Mouse (Mus musculus) embryonic facial prominence, embryonic 12.5 days (tissue): ENCODE data around the gene Spns1. TPM values are rescaled to one million over a fixed set of nuclear protein-coding genes. Genes with fewer than 3 reads are reported as not detected.
A peak's percentile ranks its signal among the peaks of the same experiment; 100 is the strongest.
"Not testable (repeated sequence)": the region's sequence is repeated elsewhere in the genome, so short reads cannot be mapped to it uniquely, and the experiment has no call there.

Experiments
- ATAC-seq: fragments of 200-750 bp; cut with Nextera tagmentation; 2 replicates; pipeline ENCODE4 v1.8.0; 2017; ENCODE audit not compliant: insufficient number of reproducible peaks, insufficient read depth, low FRiP score, low TSS enrichment
- H3K27ac ChIP-seq: fragments of 300-500 bp; sonication (generic); 2 replicates; pipeline ENCODE4 v1.5.1; 2016; ENCODE audit warnings: mild to moderate bottlenecking
- H3K27me3 ChIP-seq: fragments of 300-500 bp; sonication (generic); 2 replicates; pipeline ENCODE4 v1.6.1; 2016; ENCODE audit warnings: mild to moderate bottlenecking, moderate library complexity
- H3K36me3 ChIP-seq: fragments of 300-500 bp; sonication (generic); 2 replicates; pipeline ENCODE4 v1.6.1; 2016; ENCODE audit warnings: mild to moderate bottlenecking
- H3K4me1 ChIP-seq: fragments of 300-500 bp; sonication (generic); 2 replicates; pipeline ENCODE4 v1.6.1; 2016
- H3K4me2 ChIP-seq: fragments of 300-500 bp; sonication (generic); replicated peaks from 2 replicates; pipeline ENCODE4 v1.6.1; 2016; ENCODE audit warnings: mild to moderate bottlenecking, moderate library complexity
- H3K4me3 ChIP-seq: fragments of 300-500 bp; sonication (generic); 2 replicates; pipeline ENCODE4 v1.5.1; 2016; ENCODE audit warnings: mild to moderate bottlenecking
- H3K9ac ChIP-seq: fragments of 300-500 bp; sonication (generic); 2 replicates; pipeline ENCODE4 v1.6.1; 2016; ENCODE audit warnings: mild to moderate bottlenecking, moderate library complexity
- H3K9me3 ChIP-seq: fragments of 300-500 bp; sonication (generic); 2 replicates; pipeline ENCODE4 v1.6.1; 2016; ENCODE audit warnings: mild to moderate bottlenecking, moderate library complexity
- WGBS: fragments of 180-500 bp; shearing (Covaris S2); methylation state at CpG from one replicate; pipeline ENCODE4 v1.1.7; 2016; 5-methylcytosine and 5-hydroxymethylcytosine counted together
- polyA plus RNA-seq: library from polyadenylated mRNA; unstranded; fragments of >200 nt; fragmentation: Nextera tagmentation; extraction: Ambion mirVana; gene quantifications from 2 replicates; pipeline ENCODE4 v1.2.1, GENCODE M21; 2016

Gene Spns1
- polyA plus RNA-seq = 64.9 and 68.9 TPM in 2 replicates

- H3K4me3 ChIP-seq = peak within 1 kb of the TSS; percentile 96
- H3K27ac ChIP-seq = peak within 1 kb of the TSS; percentile 75
- peaks cover 16% of the 10 kb centered on the region for H3K36me3 ChIP-seq
- ATAC-seq = peak; percentile 88
- H3K9ac ChIP-seq = peak within 1 kb of the TSS; percentile 83
- H3K4me2 ChIP-seq = peak within 1 kb of the TSS; percentile 95
- peaks cover 8% of the 10 kb centered on the region for H3K4me1 ChIP-seq
- under 1% methylated on average over 33 of the region's 33 CpGs for WGBS
- H3K9me3 ChIP-seq = no peaks in the 10 kb centered on the region
- H3K27me3 ChIP-seq = no peaks in the 10 kb centered on the region
Observed at GRCm38 (mm10) chr7:126377278-126378158, at the start of gene Spns1. TSS of gene Spns1 (minus strand) at chr7:126377450.

DNA sequence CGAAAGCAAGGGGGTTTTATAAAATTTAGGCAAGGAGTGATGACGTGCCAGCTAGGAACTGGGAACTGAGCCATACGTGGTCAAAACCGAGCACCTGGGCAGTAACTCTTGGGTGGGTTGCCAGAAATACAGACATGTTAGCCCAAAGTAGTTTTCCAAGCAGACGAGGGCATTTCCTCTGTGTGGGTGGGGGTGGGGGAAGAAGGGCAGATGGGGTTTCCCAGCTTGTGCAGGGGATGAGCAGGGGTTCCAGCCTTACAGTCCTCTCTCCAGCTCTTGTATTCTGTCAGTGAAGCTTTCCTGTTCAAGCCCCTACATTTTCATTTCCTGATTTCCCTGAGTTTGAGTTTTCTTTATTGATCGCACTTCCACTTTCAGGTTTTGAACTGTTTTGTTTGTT, 46.9 kb upstream of the Spns1 start:
- Histone ChIP-seq H3K36me3 (no peaks in the 10 kb centered on the region), H3K9ac (no peak overlapping the region), H3K27me3 (no peaks in the 10 kb centered on the region), H3K4me1 (peaks cover 7% of the 10 kb centered on the region; the same call in 1 of the 2 replicates), H3K4me3 (no peak overlapping the region), H3K9me3 (no peaks in the 10 kb centered on the region), H3K4me2 (no peak overlapping the region), H3K27ac (no peak overlapping the region)
- WGBS = 77% methylated on average over 6 of the region's 6 CpGs
- no peak for ATAC-seq

DNA sequence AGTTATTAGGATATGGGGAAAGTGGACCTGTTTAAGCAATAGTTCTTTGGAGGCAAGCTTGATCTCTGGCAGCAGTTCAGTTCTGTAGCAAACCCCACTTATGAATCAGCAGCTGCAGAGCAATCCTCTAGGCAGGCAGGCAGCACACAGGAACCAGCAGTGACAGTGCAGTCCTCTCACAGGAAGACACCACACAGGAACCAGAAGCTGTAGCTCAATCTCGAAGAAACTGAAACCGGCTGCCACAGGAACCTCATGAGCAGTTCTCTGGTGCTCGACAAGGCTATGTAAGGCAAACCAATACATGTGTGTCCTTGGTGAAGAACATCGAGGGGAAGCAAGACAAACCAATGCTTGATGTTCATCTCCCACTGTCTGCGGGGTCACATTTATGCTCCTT, 44.5 kb upstream of the Spns1 start:
- no peak overlapping the region for H3K4me2 ChIP-seq
- H3K9ac ChIP-seq = no peak overlapping the region
- no peaks in the 10 kb centered on the region for H3K36me3 ChIP-seq
- H3K27me3 ChIP-seq = no peaks in the 10 kb centered on the region
- no peaks in the 10 kb centered on the region for H3K9me3 ChIP-seq
- no peak overlapping the region for H3K27ac ChIP-seq
- no peaks in the 10 kb centered on the region for H3K4me1 ChIP-seq
- 88% methylated on average over 5 of the region's 5 CpGs for WGBS
- H3K4me3 ChIP-seq = no peak overlapping the region
- ATAC-seq = no peak

DNA sequence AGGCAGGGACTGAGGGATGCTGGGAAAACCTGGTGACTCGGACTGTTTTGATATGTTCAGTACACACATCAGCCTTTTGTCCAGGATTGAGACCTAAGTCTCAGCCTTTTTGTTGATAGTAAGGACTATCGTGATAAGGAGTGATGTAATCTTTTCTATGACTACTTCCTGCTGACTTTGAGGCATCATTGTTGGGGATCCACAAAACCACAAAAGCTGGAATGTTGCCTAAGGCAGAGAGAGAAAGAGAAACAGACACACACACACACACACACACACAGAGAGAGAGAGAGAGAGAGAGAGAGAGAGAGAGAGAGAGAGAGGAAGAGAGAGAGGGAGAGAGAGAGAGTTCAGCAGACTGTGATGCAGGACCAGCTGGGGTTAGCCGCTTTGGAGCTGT, 41.2 kb upstream of the Spns1 start:
- no peaks in the 10 kb centered on the region for H3K36me3 ChIP-seq
- H3K4me2 ChIP-seq = no peak overlapping the region
- no peak overlapping the region for H3K9ac ChIP-seq
- H3K27me3 ChIP-seq = no peaks in the 10 kb centered on the region
- no peak overlapping the region for H3K27ac ChIP-seq
- no peaks in the 10 kb centered on the region for H3K4me1 ChIP-seq
- no peak overlapping the region for H3K4me3 ChIP-seq
- no peak for ATAC-seq
- H3K9me3 ChIP-seq = no peaks in the 10 kb centered on the region
- 73% methylated on average over 3 of the region's 3 CpGs for WGBS

- 84% methylated on average over 4 of the region's 4 CpGs for WGBS
Observed at GRCm38 (mm10) chr7:126417606-126418005, 40.4 kb upstream of the Spns1 start.

DNA sequence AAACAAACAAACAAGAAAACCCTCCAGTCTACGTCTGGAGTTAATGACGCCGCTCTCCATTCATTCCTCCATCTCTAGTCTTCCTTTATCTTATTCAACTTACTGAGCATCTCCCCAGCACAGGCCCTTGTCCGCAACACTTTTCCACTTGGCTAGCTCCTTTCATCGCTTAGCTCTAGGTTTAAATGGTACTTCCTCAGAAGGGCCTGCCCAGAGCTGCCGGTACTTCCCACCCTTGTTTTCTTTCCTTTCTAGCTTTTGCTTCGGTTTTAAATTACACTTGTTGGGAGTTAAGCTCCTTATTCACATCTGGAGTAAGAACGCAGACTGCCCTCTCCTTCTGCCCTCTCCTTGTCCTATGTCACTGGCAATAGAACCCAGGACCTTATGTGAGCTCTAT, 39.8 kb upstream of the Spns1 start:
- Histone ChIP-seq H3K4me2 (no peak overlapping the region), H3K36me3 (no peaks in the 10 kb centered on the region), H3K27ac (no peak overlapping the region), H3K9me3 (no peaks in the 10 kb centered on the region), H3K4me3 (no peak overlapping the region), H3K27me3 (no peaks in the 10 kb centered on the region), H3K9ac (no peak overlapping the region), H3K4me1 (no peaks in the 10 kb centered on the region)
- no peak for ATAC-seq
- WGBS = 35% methylated on average over 8 of the region's 8 CpGs

More at GRCm38 (mm10) chr7:126417606-126418005, 40.4 kb upstream of the Spns1 start:
- Histone ChIP-seq H3K27me3 (no peaks in the 10 kb centered on the region), H3K9ac (no peak overlapping the region), H3K27ac (no peak overlapping the region), H3K4me1 (no peaks in the 10 kb centered on the region), H3K4me2 (no peak overlapping the region), H3K36me3 (no peaks in the 10 kb centered on the region), H3K4me3 (no peak overlapping the region), H3K9me3 (no peaks in the 10 kb centered on the region)
- ATAC-seq = no peak

- ATAC-seq = peak; percentile 19; the same call in 1 of the 2 replicates
- no peaks in the 10 kb centered on the region for H3K27me3 ChIP-seq
- no peaks in the 10 kb centered on the region for H3K9me3 ChIP-seq
- H3K4me1 ChIP-seq = no peaks in the 10 kb centered on the region
- no peaks in the 10 kb centered on the region for H3K36me3 ChIP-seq
- peak overlapping the region; percentile 7; the same call in 1 of the 2 replicates for H3K27ac ChIP-seq
- H3K4me3 ChIP-seq = no peak overlapping the region
- 58% methylated on average over 2 of the region's 2 CpGs for WGBS
- no peak overlapping the region for H3K9ac ChIP-seq
- no peak overlapping the region for H3K4me2 ChIP-seq
Observed at GRCm38 (mm10) chr7:126416615-126417014, 39.4 kb upstream of the Spns1 start.

- Histone ChIP-seq H3K4me3 (no peak within 1 kb of the TSS), H3K27ac (no peak within 1 kb of the TSS), H3K4me2 (no peak within 1 kb of the TSS), H3K9me3 (no peaks in the 10 kb centered on the region), H3K9ac (no peak within 1 kb of the TSS), H3K4me1 (no peaks in the 10 kb centered on the region), H3K27me3 (no peaks in the 10 kb centered on the region), H3K36me3 (no peaks in the 10 kb centered on the region)
- no peak for ATAC-seq
- WGBS = 82% methylated on average over 6 of the region's 6 CpGs
Observed at GRCm38 (mm10) chr7:126414725-126415124, 37.5 kb upstream of the Spns1 start, which contains the start of gene Cd19. TSS of gene Cd19 (minus strand) at chr7:126414889.

GRCm38 (mm10) chr7:126411061-126411460, 33.8 kb upstream of the Spns1 start:
- H3K27ac ChIP-seq = no peak overlapping the region
- H3K4me3 ChIP-seq = no peak overlapping the region
- H3K9ac ChIP-seq = no peak overlapping the region
- H3K27me3 ChIP-seq = no peaks in the 10 kb centered on the region
- H3K4me2 ChIP-seq = no peak overlapping the region
- H3K4me1 ChIP-seq = no peaks in the 10 kb centered on the region
- ATAC-seq = no peak
- H3K9me3 ChIP-seq = no peaks in the 10 kb centered on the region
- no peaks in the 10 kb centered on the region for H3K36me3 ChIP-seq
- 86% methylated on average over 4 of the region's 4 CpGs for WGBS

GRCm38 (mm10) chr7:126408686-126409085, 31.4 kb upstream of the Spns1 start:
- no peak overlapping the region for H3K9ac ChIP-seq
- no peaks in the 10 kb centered on the region for H3K36me3 ChIP-seq
- no peaks in the 10 kb centered on the region for H3K4me1 ChIP-seq
- no peak for ATAC-seq
- WGBS = 73% methylated on average over 2 of the region's 2 CpGs
- no peak overlapping the region for H3K27ac ChIP-seq
- no peak overlapping the region for H3K4me2 ChIP-seq
- no peaks in the 10 kb centered on the region for H3K27me3 ChIP-seq
- H3K9me3 ChIP-seq = no peaks in the 10 kb centered on the region
- H3K4me3 ChIP-seq = no peak overlapping the region

GRCm38 (mm10) chr7:126402518-126402917, 25.3 kb upstream of the Spns1 start:
- 82% methylated on average over 8 of the region's 8 CpGs for WGBS
- not testable (repeated sequence) for H3K27me3 ChIP-seq, H3K36me3 ChIP-seq, H3K4me2 ChIP-seq, H3K27ac ChIP-seq, H3K9me3 ChIP-seq, H3K9ac ChIP-seq, H3K4me1 ChIP-seq, ATAC-seq, H3K4me3 ChIP-seq

GRCm38 (mm10) chr7:126399548-126399947, 22.3 kb upstream of the Spns1 start:
- H3K4me2 ChIP-seq = no peak overlapping the region
- no peaks in the 10 kb centered on the region for H3K36me3 ChIP-seq
- no peak for ATAC-seq
- H3K27ac ChIP-seq = no peak overlapping the region
- no peak overlapping the region for H3K9ac ChIP-seq
- peaks cover 8% of the 10 kb centered on the region; the same call in 1 of the 2 replicates for H3K4me1 ChIP-seq
- no peaks in the 10 kb centered on the region for H3K9me3 ChIP-seq
- H3K27me3 ChIP-seq = no peaks in the 10 kb centered on the region
- 11% methylated on average over 5 of the region's 5 CpGs for WGBS
- no peak overlapping the region for H3K4me3 ChIP-seq
